Mouse (Mus musculus) midbrain, postnatal 0 days (tissue): ENCODE measurements around the gene Kndc1. TPM values are rescaled to one million over a fixed set of nuclear protein-coding genes. Genes with fewer than 3 reads are reported as not detected.

Experiments
- ATAC-seq: fragments of 200-750 bp; cut with Nextera tagmentation; 2 replicates; pipeline ENCODE4 v1.8.0; 2017; ENCODE audit warnings: moderate number of reproducible peaks, mild to moderate bottlenecking, moderate TSS enrichment, moderate library complexity; ENCODE audit not compliant: low FRiP score
- DNase-seq: peaks from one replicate; pipeline ENCODE4 v3.0.0-alpha.2; 2015; ENCODE audit warnings: low spot score
- H3K27ac ChIP-seq: fragments of 300-500 bp; sonication (generic); 2 replicates; pipeline ENCODE4 v1.5.1; 2014; ENCODE audit warnings: low read depth, mild to moderate bottlenecking, low read length, mixed read lengths
- H3K27me3 ChIP-seq: fragments of 300-500 bp; sonication (generic); 2 replicates; pipeline ENCODE4 v1.6.1; 2014; ENCODE audit warnings: low read length, control low read depth, mixed read lengths; ENCODE audit not compliant: insufficient read depth
- H3K36me3 ChIP-seq: fragments of 300-500 bp; sonication (generic); 2 replicates; pipeline ENCODE4 v1.6.1; 2014; ENCODE audit warnings: low read length, control low read depth, mixed read lengths; ENCODE audit not compliant: insufficient read depth
- H3K4me1 ChIP-seq: fragments of 300-500 bp; sonication (generic); 2 replicates; pipeline ENCODE4 v1.6.1; 2014; ENCODE audit warnings: mild to moderate bottlenecking, control low read depth, antibody characterized with exemption, low read length, mixed read lengths; ENCODE audit not compliant: insufficient read depth
- H3K4me2 ChIP-seq: fragments of 300-500 bp; sonication (generic); 2 replicates; pipeline ENCODE4 v1.6.1; 2014; ENCODE audit warnings: low read depth, mild to moderate bottlenecking, low read length, mixed read lengths; ENCODE audit not compliant: poor library complexity, severe bottlenecking
- H3K4me3 ChIP-seq: fragments of 300-500 bp; sonication (generic); 2 replicates; pipeline ENCODE4 v1.5.1; 2014; ENCODE audit warnings: low read depth, mild to moderate bottlenecking, low read length, moderate library complexity
- H3K9ac ChIP-seq: fragments of 300-500 bp; sonication (generic); replicated peaks from 2 replicates; pipeline ENCODE4 v1.6.1; 2014; ENCODE audit warnings: mild to moderate bottlenecking, low read length, moderate library complexity, mixed read lengths; ENCODE audit not compliant: poor library complexity, severe bottlenecking
- H3K9me3 ChIP-seq: fragments of 300-500 bp; sonication (generic); 2 replicates; pipeline ENCODE4 v1.6.1; 2016; ENCODE audit warnings: low read length, control low read depth
- CTCF ChIP-seq: IDR thresholded peaks from 2 replicates; pipeline ENCODE4 v1.5.1; 2016; ENCODE audit warnings: antibody characterized with exemption, mild to moderate bottlenecking
- WGBS: fragments of 180-500 bp; shearing (Covaris S2); extraction: QIAGEN DNeasy Blood & Tissue Kit; methylation state at CpG from one replicate; pipeline ENCODE4 v1.1.7; 2014; 5-methylcytosine and 5-hydroxymethylcytosine counted together
- polyA plus RNA-seq: library from polyadenylated mRNA; unstranded; fragments of >200 nt; fragmentation: Nextera tagmentation; extraction: Ambion mirVana; gene quantifications from 2 replicates; pipeline ENCODE4 v1.2.1, GENCODE M21; 2015
- total RNA-seq: library from RNA; depleted of rRNA; stranded (reverse); fragments of >200 nt; gene quantifications from 2 replicates; pipeline ENCODE4 v1.2.3, GENCODE M21; 2014

Kndc1 gene
- total and polyA plus RNA-seq, 2 experiments from 2014 or later = 22.4 to 71.5 TPM

DNA sequence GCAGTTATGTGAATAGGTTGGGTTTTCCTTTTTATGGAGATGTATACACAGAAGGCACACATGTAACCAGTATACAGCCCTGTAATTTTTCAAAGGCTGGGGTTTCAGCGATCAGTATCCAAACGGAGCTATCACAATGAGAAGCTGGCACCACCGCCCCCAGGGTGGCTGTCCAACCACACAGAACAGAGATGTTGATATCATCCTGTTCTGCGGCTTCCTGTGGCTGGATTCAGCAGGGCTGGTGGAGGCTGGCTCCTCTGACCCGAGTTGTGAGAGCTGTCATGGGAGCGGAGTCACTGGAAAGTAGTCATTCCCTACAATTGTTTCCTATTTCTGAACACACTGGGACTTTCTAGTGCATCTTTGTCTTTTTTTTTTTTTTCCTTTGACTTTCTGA is 10.8 kb downstream of the Kndc1 start:
- Histone ChIP-seq H3K9me3 (no peaks in the 10 kb centered on the region), H3K27me3 (no peaks in the 10 kb centered on the region), H3K9ac (no peak overlapping the region; the same call in 1 of the 2 replicates), H3K4me1 (peaks cover 5% of the 10 kb centered on the region), H3K4me3 (no peak overlapping the region), H3K36me3 (peaks cover 10% of the 10 kb centered on the region; the same call in 1 of the 2 replicates), H3K4me2 (no peak overlapping the region), H3K27ac (no peak overlapping the region)
- no peak for DNase-seq
- no peak for TF ChIP-seq CTCF
- ATAC-seq = no peak
- WGBS = 22% methylated on average over 6 of the region's 6 CpGs

DNA sequence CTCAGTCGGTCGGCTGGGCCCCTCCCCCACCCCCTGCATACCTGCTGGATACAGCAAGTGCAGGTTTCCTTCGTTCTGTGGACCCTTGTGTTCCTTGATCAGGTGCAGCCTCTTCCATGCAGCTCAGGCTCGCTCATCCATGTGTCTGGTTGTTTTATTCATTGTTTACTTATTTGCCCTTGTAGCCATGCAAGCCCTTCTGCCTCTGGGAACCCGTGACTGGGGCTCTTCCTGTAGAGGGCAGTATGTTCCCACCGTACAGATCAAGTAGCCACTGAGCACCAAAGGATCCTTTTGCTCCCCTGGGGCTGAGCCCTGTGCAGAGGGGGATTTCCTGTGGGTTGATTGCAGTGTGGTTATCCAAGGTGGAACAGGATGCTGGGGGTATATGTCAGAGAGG is 11.2 kb downstream of the Kndc1 start:
- H3K27me3 ChIP-seq = no peaks in the 10 kb centered on the region
- H3K4me2 ChIP-seq = no peak overlapping the region
- no peak for ATAC-seq
- H3K9ac ChIP-seq = no peak overlapping the region
- H3K4me3 ChIP-seq = no peak overlapping the region
- no peak overlapping the region for H3K27ac ChIP-seq
- peaks cover 5% of the 10 kb centered on the region for H3K4me1 ChIP-seq
- DNase-seq = peak; percentile 57
- no peaks in the 10 kb centered on the region for H3K9me3 ChIP-seq
- peak; percentile 66 for TF ChIP-seq CTCF
- 6% methylated on average over 6 of the region's 6 CpGs for WGBS
- H3K36me3 ChIP-seq = peaks cover 12% of the 10 kb centered on the region; the same call in 1 of the 2 replicates

DNA sequence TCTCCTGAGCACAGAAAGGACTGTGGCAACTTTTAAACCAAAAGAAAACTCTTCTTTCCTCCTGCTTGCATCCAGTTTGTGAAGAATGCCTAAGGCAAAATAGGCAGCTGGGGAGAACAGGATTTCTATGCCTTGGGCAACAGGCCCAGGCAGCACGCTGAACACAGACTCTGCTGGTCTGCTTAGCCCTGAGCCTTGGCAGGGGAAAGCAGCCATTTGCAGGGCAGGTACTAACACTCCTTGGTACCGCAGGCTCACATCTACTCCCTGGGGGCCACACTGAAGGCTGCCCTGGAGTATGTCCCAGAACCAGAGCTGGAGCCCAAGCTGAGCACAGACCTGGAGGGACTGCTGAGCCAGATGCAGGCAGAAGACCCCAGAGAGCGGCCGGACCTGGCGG is 13.7 kb downstream of the Kndc1 start:
- H3K4me3 ChIP-seq = no peak overlapping the region
- no peaks in the 10 kb centered on the region for H3K9me3 ChIP-seq
- TF ChIP-seq CTCF = no peak
- DNase-seq = peak; percentile 44
- peaks cover 5% of the 10 kb centered on the region for H3K4me1 ChIP-seq
- H3K27me3 ChIP-seq = peaks cover 2% of the 10 kb centered on the region; the same call in 1 of the 2 replicates
- 32% methylated on average over 5 of the region's 5 CpGs for WGBS
- H3K36me3 ChIP-seq = peaks cover 18% of the 10 kb centered on the region
- no peak overlapping the region for H3K9ac ChIP-seq
- peak; percentile 49 for ATAC-seq
- H3K27ac ChIP-seq = peak overlapping the region; percentile 59; the same call in 1 of the 2 replicates
- no peak overlapping the region for H3K4me2 ChIP-seq

DNA sequence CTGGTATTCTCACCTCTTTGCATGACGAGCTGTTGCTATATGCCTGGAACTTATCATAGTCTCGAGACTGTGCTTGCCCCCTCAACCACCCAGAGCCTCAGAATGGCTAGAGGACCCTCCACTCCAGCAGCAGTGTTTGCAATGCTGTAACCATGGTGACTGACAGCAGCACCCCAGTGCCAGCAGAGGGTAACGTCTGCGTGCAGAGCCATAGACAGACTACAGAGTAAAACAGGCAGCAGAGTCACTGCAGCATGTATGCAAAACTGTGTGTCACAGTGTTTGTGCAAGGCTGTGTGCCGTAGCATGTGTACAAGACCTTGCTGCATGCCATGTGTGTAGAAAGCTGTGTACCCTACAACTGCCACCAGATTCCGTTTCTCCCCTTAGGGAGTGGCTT is 15.0 kb downstream of the Kndc1 start:
- no peaks in the 10 kb centered on the region for H3K9me3 ChIP-seq
- DNase-seq (peak; percentile 37), ATAC-seq (no peak)
- H3K27me3 ChIP-seq = peaks cover 14% of the 10 kb centered on the region
- no peak overlapping the region for H3K4me2 ChIP-seq
- H3K27ac ChIP-seq = no peak overlapping the region
- no peak overlapping the region for H3K4me3 ChIP-seq
- H3K4me1 ChIP-seq = peaks cover 5% of the 10 kb centered on the region
- H3K36me3 ChIP-seq = peaks cover 20% of the 10 kb centered on the region
- WGBS = 27% methylated on average over 6 of the region's 6 CpGs
- H3K9ac ChIP-seq = no peak overlapping the region; the same call in 1 of the 2 replicates
- no peak for TF ChIP-seq CTCF

DNA sequence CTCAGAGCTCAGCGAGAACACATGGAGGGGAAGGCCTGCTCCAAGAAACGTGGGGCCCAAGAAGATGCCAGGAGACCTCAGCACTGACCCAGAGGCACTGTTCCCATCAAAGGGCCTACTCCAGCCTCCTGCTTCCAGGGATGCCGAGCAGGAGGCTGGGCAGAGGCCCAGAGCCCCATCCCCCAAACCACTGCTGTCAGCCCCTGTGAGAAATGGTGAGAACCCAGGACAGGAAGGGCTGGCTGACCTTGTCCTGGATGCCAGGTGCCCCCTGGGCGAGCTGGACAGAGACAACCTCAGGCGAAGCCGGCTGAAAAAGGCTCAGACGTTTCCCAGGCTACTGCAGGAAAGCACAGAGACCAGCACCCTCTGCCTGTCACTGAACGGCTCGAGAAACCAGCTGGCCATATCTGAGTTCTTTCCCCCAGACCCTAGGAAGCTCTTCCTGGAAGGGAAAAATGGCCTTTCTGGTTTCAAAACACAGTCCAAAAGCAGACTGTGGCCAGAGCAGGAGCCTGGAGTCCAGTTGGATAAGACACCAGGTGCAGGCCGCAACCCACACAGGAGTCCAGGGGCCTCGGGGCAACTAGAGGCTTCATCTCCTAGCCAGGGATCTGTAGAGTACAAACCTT is 15.8 kb downstream of the Kndc1 start:
- Histone ChIP-seq H3K36me3 (peaks cover 20% of the 10 kb centered on the region), H3K27ac (no peak overlapping the region), H3K27me3 (peaks cover 16% of the 10 kb centered on the region), H3K9me3 (no peaks in the 10 kb centered on the region), H3K4me1 (peaks cover 5% of the 10 kb centered on the region), H3K4me3 (no peak overlapping the region), H3K9ac (no peak overlapping the region), H3K4me2 (no peak overlapping the region)
- 63% methylated on average over 11 of the region's 11 CpGs for WGBS
- TF ChIP-seq CTCF = no peak
- ATAC-seq = no peak
- DNase-seq = no peak

DNA sequence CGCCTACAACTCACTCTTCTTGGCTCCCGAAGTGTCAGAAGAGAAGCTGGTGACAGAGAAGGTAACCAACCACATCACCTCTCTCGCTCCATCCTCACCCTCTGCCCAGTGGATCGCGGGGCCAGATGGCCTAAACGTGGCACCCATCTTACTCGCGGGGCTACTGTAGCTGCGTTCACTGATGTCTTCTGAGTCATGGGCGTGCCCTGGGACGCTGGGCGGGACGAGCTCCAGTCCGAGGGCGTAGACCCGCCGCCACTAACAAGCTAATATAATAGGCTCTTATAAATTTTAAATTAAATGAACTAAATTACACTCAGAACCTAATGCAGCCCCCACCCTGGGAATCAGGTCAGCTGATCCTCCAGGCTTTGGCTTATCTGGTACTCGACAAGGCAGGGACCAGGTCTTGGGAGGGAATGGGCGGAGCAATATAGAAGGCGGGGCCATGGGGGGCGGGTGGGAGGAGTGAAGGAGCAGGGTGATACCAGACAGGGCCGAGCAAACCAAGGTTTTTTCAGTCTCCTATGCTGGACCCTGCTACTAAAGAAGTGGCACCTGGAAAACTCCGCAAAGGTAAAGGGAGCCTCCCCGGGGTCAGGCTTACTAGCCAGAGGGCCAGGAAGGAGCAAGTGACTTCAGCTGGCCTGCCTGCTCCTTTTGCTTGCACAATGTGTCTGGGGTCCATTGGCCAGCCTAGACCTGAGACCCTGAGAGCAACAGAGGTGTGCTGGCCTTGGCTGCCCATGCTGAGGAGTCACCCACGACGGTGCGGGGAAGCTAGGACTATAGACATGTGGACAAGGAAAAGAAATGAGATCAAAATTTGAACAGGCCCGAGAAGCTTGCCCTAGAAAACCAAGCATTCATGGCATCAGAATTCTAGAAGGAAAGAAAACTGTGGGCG is 19.9 kb downstream of the Kndc1 start:
- Histone ChIP-seq H3K9me3 (no peaks in the 10 kb centered on the region), H3K4me2 (peak overlapping the region; percentile 26), H3K36me3 (peaks cover 23% of the 10 kb centered on the region), H3K9ac (no peak overlapping the region), H3K27ac (no peak overlapping the region), H3K4me3 (no peak overlapping the region), H3K4me1 (peaks cover 5% of the 10 kb centered on the region; the same call in 1 of the 2 replicates), H3K27me3 (peaks cover 16% of the 10 kb centered on the region)
- ATAC-seq (no peak; the same call in 1 of the 2 replicates), DNase-seq (no peak)
- 15% methylated on average over 29 of the region's 29 CpGs for WGBS
- no peak for TF ChIP-seq CTCF
